Mouse (Mus musculus) neural tube, embryonic 13.5 days (tissue): ENCODE results near the gene Ell. TPM values are rescaled to one million over a fixed set of nuclear protein-coding genes. Genes with fewer than 3 reads are reported as not detected.

Experiments
- ATAC-seq: fragments of 200-750 bp; cut with Nextera tagmentation; 2 replicates; pipeline ENCODE4 v1.8.0; 2017; ENCODE audit warnings: low read depth, mild to moderate bottlenecking, moderate TSS enrichment, moderate library complexity
- H3K27ac ChIP-seq: fragments of 300-500 bp; sonication (generic); replicated peaks from 2 replicates; pipeline ENCODE4 v1.5.1; 2015; ENCODE audit warnings: moderate library complexity, mild to moderate bottlenecking, inconsistent platforms
- H3K27me3 ChIP-seq: fragments of 300-500 bp; sonication (generic); 2 replicates; pipeline ENCODE4 v1.6.1; 2015; ENCODE audit warnings: mild to moderate bottlenecking, inconsistent platforms
- H3K36me3 ChIP-seq: fragments of 300-500 bp; sonication (generic); 2 replicates; pipeline ENCODE4 v1.6.1; 2015; ENCODE audit warnings: mild to moderate bottlenecking, inconsistent platforms
- H3K4me1 ChIP-seq: fragments of 300-500 bp; sonication (generic); replicated peaks from 2 replicates; pipeline ENCODE4 v1.6.1; 2015; ENCODE audit warnings: inconsistent platforms
- H3K4me2 ChIP-seq: fragments of 300-500 bp; sonication (generic); 2 replicates; pipeline ENCODE4 v1.6.1; 2015; ENCODE audit warnings: inconsistent platforms, mild to moderate bottlenecking, moderate library complexity
- H3K4me3 ChIP-seq: fragments of 300-500 bp; sonication (generic); 2 replicates; pipeline ENCODE4 v1.5.1; 2015; ENCODE audit warnings: mild to moderate bottlenecking, inconsistent platforms
- H3K9ac ChIP-seq: fragments of 300-500 bp; sonication (generic); 2 replicates; pipeline ENCODE4 v1.6.1; 2015; ENCODE audit warnings: moderate library complexity, mild to moderate bottlenecking, inconsistent platforms
- H3K9me3 ChIP-seq: fragments of 300-500 bp; sonication (generic); 2 replicates; pipeline ENCODE4 v1.6.1; 2016; ENCODE audit warnings: inconsistent platforms
- WGBS: fragments of 180-500 bp; shearing (Covaris S2); methylation state at CpG from one replicate; pipeline ENCODE4 v1.1.7; 2015; 5-methylcytosine and 5-hydroxymethylcytosine counted together
- polyA plus RNA-seq: library from polyadenylated mRNA; unstranded; fragments of >200 nt; fragmentation: Nextera tagmentation; extraction: Ambion mirVana; gene quantifications from 2 replicates; pipeline ENCODE4 v1.2.1, GENCODE M21; 2015

Gene Ell
- polyA plus RNA-seq, 1 experiment from 2014 or later = 16.5 TPM

DNA sequence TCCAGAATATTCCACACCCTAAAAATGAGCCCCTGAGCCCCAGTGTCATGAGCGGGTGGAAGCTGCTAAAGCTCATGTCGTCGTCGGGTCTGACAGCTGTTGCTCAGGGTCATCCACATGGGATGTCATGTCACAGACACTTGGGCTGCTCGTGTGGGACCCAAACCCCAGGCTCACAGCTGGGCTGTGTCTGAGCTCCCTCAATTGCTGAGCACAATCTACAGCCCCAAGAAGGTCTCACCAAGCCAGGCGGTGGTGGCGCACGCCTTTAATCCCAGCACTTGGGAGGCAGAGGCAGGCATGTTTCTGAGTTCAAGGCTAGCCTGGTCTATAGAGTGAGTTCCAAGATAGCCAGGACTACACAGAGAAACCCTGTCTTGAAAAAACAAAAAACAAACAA lies 76.0 kb downstream of the Ell start:
- H3K9ac ChIP-seq = no peak overlapping the region
- no peaks in the 10 kb centered on the region for H3K9me3 ChIP-seq
- 86% methylated on average over 8 of the region's 8 CpGs for WGBS
- no peaks in the 10 kb centered on the region for H3K36me3 ChIP-seq
- H3K4me3 ChIP-seq = no peak overlapping the region
- peaks cover 19% of the 10 kb centered on the region for H3K4me1 ChIP-seq
- ATAC-seq = no peak
- H3K27me3 ChIP-seq = peaks cover 2% of the 10 kb centered on the region; the same call in 1 of the 2 replicates
- no peak overlapping the region for H3K4me2 ChIP-seq
- no peak overlapping the region for H3K27ac ChIP-seq

DNA sequence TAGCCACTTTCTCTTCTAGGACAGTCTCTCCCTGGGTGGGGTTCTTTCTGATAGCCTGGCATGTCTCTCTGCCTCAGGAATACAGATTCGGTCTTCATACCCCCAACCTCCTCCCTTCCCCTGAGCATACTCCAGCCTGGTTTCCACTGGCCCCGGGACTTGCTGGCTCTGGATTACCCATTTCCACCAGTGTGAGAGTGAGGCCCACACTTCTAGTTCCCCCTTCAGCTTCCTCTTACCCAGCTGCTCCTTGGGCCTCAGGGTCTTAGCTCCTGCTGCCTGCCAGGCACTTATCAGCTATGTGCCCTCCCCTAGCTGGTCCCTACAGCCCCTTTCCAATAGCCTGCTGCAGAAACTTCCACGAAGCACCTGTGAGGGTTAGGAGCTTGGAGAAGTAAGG lies 76.6 kb downstream of the Ell start, which contains the start of gene Lrrc25:
Gene Lrrc25 (plus strand): TSS at position 262 of the 400 bp plus-strand sequence.
- no peaks in the 10 kb centered on the region for H3K36me3 ChIP-seq
- no peak within 1 kb of the TSS for H3K4me3 ChIP-seq
- H3K27me3 ChIP-seq = peaks cover 7% of the 10 kb centered on the region; the same call in 1 of the 2 replicates
- no peak within 1 kb of the TSS for H3K9ac ChIP-seq
- no peak within 1 kb of the TSS for H3K27ac ChIP-seq
- WGBS = 91% methylated on average over 3 of the region's 3 CpGs
- peaks cover 13% of the 10 kb centered on the region for H3K4me1 ChIP-seq
- no peaks in the 10 kb centered on the region for H3K9me3 ChIP-seq
- no peak for ATAC-seq
- no peak within 1 kb of the TSS for H3K4me2 ChIP-seq

- H3K27ac ChIP-seq = no peak overlapping the region
- H3K4me2 ChIP-seq = no peak overlapping the region
- H3K4me3 ChIP-seq = no peak overlapping the region
- peaks cover 11% of the 10 kb centered on the region for H3K27me3 ChIP-seq
- ATAC-seq = no peak
- no peak overlapping the region for H3K9ac ChIP-seq
- no peaks in the 10 kb centered on the region for H3K9me3 ChIP-seq
- no peaks in the 10 kb centered on the region for H3K36me3 ChIP-seq
- WGBS = 61% methylated on average over 11 of the region's 11 CpGs
- peaks cover 5% of the 10 kb centered on the region for H3K4me1 ChIP-seq
These were observed 77.4 kb downstream of the Ell start for GRCm38 (mm10) chr8:70616645-70617044.

DNA sequence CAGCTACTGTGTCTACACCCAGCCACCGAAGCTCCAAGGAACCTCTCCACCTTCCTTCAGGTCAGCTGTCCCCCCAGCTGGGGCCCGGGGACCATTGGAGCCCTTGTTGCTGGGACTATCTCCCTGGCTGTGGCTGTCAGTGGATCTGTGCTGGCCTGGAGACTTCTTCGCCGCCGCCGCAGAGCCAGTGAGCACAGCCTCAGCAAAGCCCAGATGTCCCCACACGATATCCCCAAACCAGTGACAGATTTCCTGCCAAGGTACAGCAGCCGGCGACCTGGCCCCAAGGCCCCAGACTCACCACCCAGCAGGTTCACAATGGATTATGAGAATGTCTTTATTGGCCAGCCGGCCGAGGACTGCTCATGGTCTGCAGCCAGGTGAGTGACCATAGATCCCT lies 78.7 kb downstream of the Ell start:
- H3K4me2 ChIP-seq = no peak overlapping the region
- ATAC-seq = no peak
- H3K36me3 ChIP-seq = no peaks in the 10 kb centered on the region
- H3K27ac ChIP-seq = no peak overlapping the region
- H3K9me3 ChIP-seq = no peaks in the 10 kb centered on the region
- WGBS = 83% methylated on average over 11 of the region's 11 CpGs
- H3K4me1 ChIP-seq = no peaks in the 10 kb centered on the region
- no peak overlapping the region for H3K9ac ChIP-seq
- peaks cover 20% of the 10 kb centered on the region for H3K27me3 ChIP-seq
- no peak overlapping the region for H3K4me3 ChIP-seq

- no peaks in the 10 kb centered on the region for H3K4me1 ChIP-seq
- no peak overlapping the region for H3K4me2 ChIP-seq
- no peaks in the 10 kb centered on the region for H3K36me3 ChIP-seq
- no peak overlapping the region for H3K4me3 ChIP-seq
- H3K27ac ChIP-seq = no peak overlapping the region
- WGBS = 29% methylated on average over 9 of the region's 9 CpGs
- H3K9ac ChIP-seq = no peak overlapping the region
- peaks cover 20% of the 10 kb centered on the region for H3K27me3 ChIP-seq
- ATAC-seq = no peak
- no peaks in the 10 kb centered on the region for H3K9me3 ChIP-seq
These were observed 79.7 kb downstream of the Ell start for GRCm38 (mm10) chr8:70618888-70619334.

GRCm38 (mm10) chr8:70622220-70622619 lies 83.0 kb downstream of the Ell start:
- no peaks in the 10 kb centered on the region for H3K9me3 ChIP-seq
- peaks cover 20% of the 10 kb centered on the region for H3K27me3 ChIP-seq
- 58% methylated on average over 3 of the region's 3 CpGs for WGBS
- no peak overlapping the region for H3K27ac ChIP-seq
- no peaks in the 10 kb centered on the region for H3K4me1 ChIP-seq
- no peak overlapping the region for H3K9ac ChIP-seq
- no peak overlapping the region for H3K4me3 ChIP-seq
- no peak overlapping the region for H3K4me2 ChIP-seq
- no peaks in the 10 kb centered on the region for H3K36me3 ChIP-seq
- ATAC-seq = no peak

DNA sequence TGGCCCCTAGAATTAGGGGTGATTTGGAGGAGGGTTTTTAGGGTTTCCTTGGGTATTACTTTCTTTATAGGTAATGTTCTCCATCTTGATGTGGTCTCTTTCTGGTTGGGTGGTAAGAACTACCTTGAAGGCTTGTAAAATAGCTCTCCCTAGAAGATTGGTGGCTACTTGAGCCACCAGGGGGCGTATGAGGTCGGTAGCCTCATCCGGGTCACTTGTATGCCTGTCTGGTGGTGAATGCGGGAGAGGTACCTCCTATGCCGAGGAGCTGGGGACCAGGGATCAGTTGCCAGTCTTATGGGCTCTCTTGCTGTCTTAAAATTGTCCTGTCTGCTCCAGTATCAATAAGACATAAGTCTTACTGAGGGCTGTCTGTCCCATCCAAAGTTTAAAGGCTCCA lies 85.8 kb downstream of the Ell start:
- no peak overlapping the region for H3K27ac ChIP-seq
- H3K9ac ChIP-seq = no peak overlapping the region
- no peaks in the 10 kb centered on the region for H3K36me3 ChIP-seq
- no peak overlapping the region for H3K4me3 ChIP-seq
- WGBS = 24% methylated on average over 5 of the region's 5 CpGs
- H3K27me3 ChIP-seq = peaks cover 20% of the 10 kb centered on the region
- peaks cover 12% of the 10 kb centered on the region for H3K4me1 ChIP-seq
- ATAC-seq = no peak
- H3K9me3 ChIP-seq = no peaks in the 10 kb centered on the region
- H3K4me2 ChIP-seq = no peak overlapping the region

- Histone ChIP-seq H3K4me1 (peaks cover 25% of the 10 kb centered on the region), H3K9ac (no peak overlapping the region), H3K36me3 (no peaks in the 10 kb centered on the region), H3K27me3 (peaks cover 15% of the 10 kb centered on the region), H3K9me3 (no peaks in the 10 kb centered on the region), H3K27ac (no peak overlapping the region), H3K4me2 (no peak overlapping the region), H3K4me3 (no peak overlapping the region)
- 84% methylated on average over 5 of the region's 5 CpGs for WGBS
- ATAC-seq = no peak
These were observed 87.8 kb downstream of the Ell start for GRCm38 (mm10) chr8:70627041-70627440.

DNA sequence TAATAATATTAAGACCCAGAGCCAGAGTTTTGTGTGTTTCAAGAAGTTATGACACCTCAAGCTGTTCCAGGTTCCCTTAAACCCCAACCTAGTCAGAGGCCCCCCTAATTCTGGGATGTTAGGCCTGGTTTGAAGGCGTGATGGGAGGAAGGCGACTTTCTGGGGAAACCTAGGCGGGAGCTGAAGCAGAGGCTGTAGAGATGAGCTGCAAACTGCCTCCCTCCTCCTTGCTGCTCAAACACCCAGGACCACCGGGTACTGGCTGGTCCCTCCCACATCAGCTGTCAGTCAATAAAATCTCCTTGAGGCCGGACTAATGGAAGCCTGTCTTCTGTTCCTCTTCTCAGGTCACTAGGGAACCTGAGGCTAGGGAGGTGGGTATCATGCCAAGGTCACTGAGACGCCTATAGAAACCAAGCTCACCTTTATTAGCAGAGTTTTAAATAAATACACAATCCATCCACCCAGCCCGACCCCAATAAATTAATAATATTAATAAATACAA lies 89.8 kb downstream of the Ell start:
- Histone ChIP-seq H3K4me1 (peaks cover 25% of the 10 kb centered on the region), H3K4me3 (peak overlapping the region; percentile 45), H3K9me3 (no peaks in the 10 kb centered on the region), H3K27ac (peak overlapping the region; percentile 76), H3K36me3 (no peaks in the 10 kb centered on the region), H3K27me3 (peaks cover 13% of the 10 kb centered on the region), H3K9ac (peak overlapping the region; percentile 71), H3K4me2 (peak overlapping the region; percentile 62)
- WGBS = 59% methylated on average over 7 of the region's 7 CpGs
- ATAC-seq = peak; percentile 8; the same call in 1 of the 2 replicates

DNA sequence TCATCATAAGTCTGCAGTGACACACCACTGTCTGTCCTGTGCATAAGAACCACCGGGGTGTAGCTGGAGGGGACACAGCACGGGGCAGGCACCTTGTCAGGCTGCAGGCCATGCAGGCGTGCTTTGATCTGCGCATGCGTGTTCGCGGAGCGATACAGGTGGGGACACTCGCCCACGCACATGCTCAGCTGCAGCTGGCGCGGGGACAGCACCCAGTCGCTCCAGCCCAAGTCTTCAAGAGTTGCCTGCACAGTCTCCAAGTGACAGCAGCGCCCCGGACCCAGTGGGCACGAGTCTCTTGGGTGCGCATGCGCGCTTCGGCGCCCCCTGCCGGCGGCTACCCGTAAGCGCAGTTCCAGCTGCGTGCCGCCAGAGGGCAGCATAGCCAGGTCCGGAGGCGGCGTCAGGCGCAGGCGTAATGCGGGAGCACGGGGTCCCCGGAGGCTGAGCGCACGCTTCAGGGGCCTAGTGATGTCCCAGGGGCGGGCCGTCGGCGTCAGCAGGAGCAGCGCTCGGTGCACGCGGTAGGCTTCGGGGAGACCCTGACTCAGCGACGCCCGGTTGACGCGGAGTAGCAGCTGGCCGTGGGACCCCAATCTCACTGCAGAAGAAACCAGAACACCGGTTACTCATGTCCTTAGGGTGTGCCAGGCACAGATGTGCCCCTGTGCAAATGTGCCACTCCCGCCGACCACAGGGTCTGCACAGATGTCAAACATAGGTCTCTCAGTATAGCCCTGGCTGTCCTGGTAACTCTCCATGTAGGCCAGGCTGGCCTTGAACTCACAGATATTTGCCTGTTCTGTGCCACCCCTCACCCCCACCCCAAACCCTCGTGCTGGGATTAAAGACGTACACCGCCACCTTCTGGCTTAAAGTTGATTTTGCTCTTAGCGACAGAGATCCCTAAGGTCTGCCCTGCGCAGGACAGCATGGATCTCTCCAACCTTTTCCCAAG lies 90.6 kb downstream of the Ell start:
- no peaks in the 10 kb centered on the region for H3K9me3 ChIP-seq
- H3K27me3 ChIP-seq = peaks cover 13% of the 10 kb centered on the region
- peaks cover 25% of the 10 kb centered on the region for H3K4me1 ChIP-seq
- peak overlapping the region; percentile 71 for H3K9ac ChIP-seq
- H3K4me2 ChIP-seq = peak overlapping the region; percentile 62
- peak overlapping the region; percentile 45 for H3K4me3 ChIP-seq
- ATAC-seq = peak; percentile 94
- peak overlapping the region; percentile 76 for H3K27ac ChIP-seq
- H3K36me3 ChIP-seq = no peaks in the 10 kb centered on the region
- under 1% methylated on average over 60 of the region's 60 CpGs for WGBS

- H3K4me1 ChIP-seq = peaks cover 25% of the 10 kb centered on the region
- no peaks in the 10 kb centered on the region for H3K9me3 ChIP-seq
- no peak overlapping the region for H3K27ac ChIP-seq
- peaks cover 13% of the 10 kb centered on the region for H3K27me3 ChIP-seq
- H3K4me2 ChIP-seq = peak overlapping the region; percentile 62
- no peak overlapping the region for H3K4me3 ChIP-seq
- H3K9ac ChIP-seq = no peak overlapping the region
- 13% methylated on average over 22 of the region's 22 CpGs for WGBS
- ATAC-seq = no peak
- H3K36me3 ChIP-seq = no peaks in the 10 kb centered on the region
These were observed 91.5 kb downstream of the Ell start for GRCm38 (mm10) chr8:70630532-70631381.

DNA sequence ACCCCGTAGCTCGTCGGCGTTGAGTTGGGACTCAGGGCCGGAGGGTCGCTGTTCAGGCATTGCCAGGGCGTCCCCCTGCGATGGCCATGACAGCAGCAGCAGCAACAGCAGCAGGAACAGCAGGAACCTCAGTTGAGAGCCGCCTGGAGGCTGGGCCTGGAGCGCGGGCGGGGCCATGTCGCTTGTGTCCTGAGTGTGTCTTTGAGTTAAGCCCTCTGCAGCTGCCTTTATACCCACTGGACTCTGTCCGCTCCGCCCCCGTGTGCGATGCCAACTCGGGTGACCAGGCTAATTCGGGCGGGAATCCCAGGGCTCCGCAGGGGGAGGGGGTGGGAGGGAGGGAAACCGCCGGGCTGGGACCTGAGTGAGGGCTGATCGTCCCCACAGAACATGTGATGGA lies 92.2 kb downstream of the Ell start:
- Histone ChIP-seq H3K9ac (no peak overlapping the region), H3K27me3 (peaks cover 13% of the 10 kb centered on the region), H3K4me2 (no peak overlapping the region; the same call in 1 of the 2 replicates), H3K27ac (no peak overlapping the region), H3K9me3 (no peaks in the 10 kb centered on the region), H3K4me1 (peaks cover 25% of the 10 kb centered on the region), H3K4me3 (no peak overlapping the region), H3K36me3 (no peaks in the 10 kb centered on the region)
- WGBS = 20% methylated on average over 23 of the region's 24 CpGs
- no peak for ATAC-seq
